Mouse (Mus musculus): ENCODE data around the gene Hmgn3. TPM values are rescaled to one million over a fixed set of nuclear protein-coding genes. Genes with fewer than 3 reads are reported as not detected.

The Hmgn3 gene
- total and polyA plus RNA-seq, 3 experiments = not detected

GRCm38 (mm10) chr9:83110406-83111116 lies 35.9 kb downstream of the Hmgn3 start:
- H3K36me3 ChIP-seq (ENCODE audit: control insufficient read depth in 1 of 2, insufficient read depth in 2 of 2, low read length in 2 of 2) = peaks cover 0 to 3% of the 10 kb centered on the region in 2 experiments; a peak in 1 of 4 replicates
- TF ChIP-seq CHD2 (IDR thresholded peaks at IDR 0.05; ENCODE audit: low read length) = no peak
- no peak for TF ChIP-seq ELF1 (IDR thresholded peaks at IDR 0.05; ENCODE audit: low read depth, low read length)
- no peak for TF ChIP-seq MAX (IDR thresholded peaks at IDR 0.05; ENCODE audit: low read length)
- TF ChIP-seq ZC3H11A (IDR thresholded peaks at IDR 0.05; ENCODE audit: low read depth, low read length) = no peak
- no peak for TF ChIP-seq POLR2A (IDR thresholded peaks at IDR 0.05; ENCODE audit: control insufficient read depth in 1 of 2, insufficient read depth in 1 of 2, low read depth in 1 of 2, low read length in 2 of 2, poor library complexity in 1 of 2)
- TF ChIP-seq CHD1 (IDR thresholded peaks at IDR 0.05; ENCODE audit: low read depth, low read length) = no peak
- TF ChIP-seq POLR2AphosphoS5 (IDR thresholded peaks at IDR 0.05; ENCODE audit: borderline replicate concordance, low read depth, low read length) = no peak
- TF ChIP-seq RCOR1 (IDR thresholded peaks at IDR 0.05; ENCODE audit: low read depth, low read length) = no peak
- no peak for TF ChIP-seq TAL1 (IDR thresholded peaks at IDR 0.05; ENCODE audit: low read length)
- no peak for TF ChIP-seq MYC (IDR thresholded peaks at IDR 0.05; ENCODE audit: low read depth, low read length)
- TF ChIP-seq JUND (IDR thresholded peaks at IDR 0.05; ENCODE audit: low read depth, low read length) = no peak
- TF ChIP-seq KAT2A (conservative IDR thresholded peaks at IDR 0.05; ENCODE audit: low read depth, low read length) = no peak
- no peak for TF ChIP-seq CTCF (IDR thresholded peaks at IDR 0.05 in 2 of 3, conservative IDR thresholded peaks at IDR 0.05 in 1 of 3; ENCODE audit: control insufficient read depth in 1 of 3, insufficient read depth in 1 of 3, low read depth in 2 of 3, low read length in 3 of 3, poor library complexity in 1 of 3, severe bottlenecking in 1 of 3)
- no peaks in the 10 kb centered on the region for H3K79me2 ChIP-seq (ENCODE audit: control insufficient read depth, insufficient read depth, low read length, poor library complexity)
- no peaks in the 10 kb centered on the region for H3K9me3 ChIP-seq (replicated peaks; ENCODE audit: insufficient read depth, low read length)
- no peak for DNase-seq (ENCODE audit: low read depth, low spot score)
- H3K27ac ChIP-seq (ENCODE audit: control insufficient read depth, low read depth, low read length) = no peak overlapping the region
- no peak overlapping the region for H3K4me3 ChIP-seq (ENCODE audit: control insufficient read depth in 1 of 2, insufficient read depth in 1 of 2, low read depth in 2 of 2, low read length in 2 of 2)
- H3K27me3 ChIP-seq (ENCODE audit: control insufficient read depth in 1 of 2, insufficient read depth in 2 of 2, low read length in 2 of 2) = no peaks in the 10 kb centered on the region
- no peaks in the 10 kb centered on the region for H3K4me1 ChIP-seq (ENCODE audit: control insufficient read depth in 1 of 2, insufficient read depth in 2 of 2, low read length in 2 of 2)
- no peak overlapping the region for H3K9ac ChIP-seq (ENCODE audit: control insufficient read depth, low read depth, low read length, poor library complexity, severe bottlenecking)

DNA sequence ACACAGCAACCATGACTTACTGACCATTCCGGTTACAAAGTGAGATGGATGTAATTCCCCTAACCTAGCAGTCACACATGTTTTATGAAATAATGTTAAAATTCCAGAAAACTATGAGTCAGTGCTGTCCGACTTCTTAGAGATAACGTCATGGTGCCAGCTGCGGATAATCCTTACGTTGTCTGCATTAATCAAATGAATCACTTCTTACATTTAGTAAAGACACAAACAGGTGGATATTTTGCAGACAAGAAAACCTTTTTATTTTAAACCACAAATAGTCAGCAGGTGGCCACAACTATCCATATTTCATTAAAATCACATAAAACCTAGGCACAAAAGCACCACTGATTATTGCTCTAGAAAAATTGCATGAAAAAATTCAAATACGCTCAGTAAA lies 36.8 kb downstream of the Hmgn3 start:
- no peaks in the 10 kb centered on the region for H3K9me3 ChIP-seq (replicated peaks; ENCODE audit: insufficient read depth, low read length)
- H3K27me3 ChIP-seq (ENCODE audit: control insufficient read depth in 1 of 2, insufficient read depth in 2 of 2, low read length in 2 of 2) = no peaks in the 10 kb centered on the region
- H3K4me1 ChIP-seq (ENCODE audit: control insufficient read depth in 1 of 2, insufficient read depth in 2 of 2, low read length in 2 of 2) = no peaks in the 10 kb centered on the region
- no peak overlapping the region for H3K4me3 ChIP-seq (ENCODE audit: control insufficient read depth in 1 of 2, insufficient read depth in 1 of 2, low read depth in 2 of 2, low read length in 2 of 2)
- H3K9ac ChIP-seq (ENCODE audit: control insufficient read depth, low read depth, low read length, poor library complexity, severe bottlenecking) = no peak overlapping the region
- peaks cover 0 to 3% of the 10 kb centered on the region in 2 experiments; a peak in 1 of 4 replicates for H3K36me3 ChIP-seq (ENCODE audit: control insufficient read depth in 1 of 2, insufficient read depth in 2 of 2, low read length in 2 of 2)
- DNase-seq (ENCODE audit: low read depth, low spot score) = no peak
- no peaks in the 10 kb centered on the region for H3K79me2 ChIP-seq (ENCODE audit: control insufficient read depth, insufficient read depth, low read length, poor library complexity)
- TF ChIP-seq POLR2AphosphoS5 (IDR thresholded peaks at IDR 0.05; ENCODE audit: borderline replicate concordance, low read depth, low read length) (no peak), CHD1 (IDR thresholded peaks at IDR 0.05; ENCODE audit: low read depth, low read length) (no peak), HCFC1 (IDR thresholded peaks at IDR 0.05; ENCODE audit: low read depth, low read length) (no peak), UBTF (IDR thresholded peaks at IDR 0.05; ENCODE audit: borderline replicate concordance, insufficient read depth, low read depth, low read length) (no peak), ZC3H11A (IDR thresholded peaks at IDR 0.05; ENCODE audit: low read depth, low read length) (no peak), JUND (IDR thresholded peaks at IDR 0.05; ENCODE audit: low read depth, low read length) (no peak), ELF1 (IDR thresholded peaks at IDR 0.05; ENCODE audit: low read depth, low read length) (no peak)
- no peak overlapping the region for H3K27ac ChIP-seq (ENCODE audit: control insufficient read depth, low read depth, low read length)

Measured in MEL (cell line).